Mouse (Mus musculus) neural tube, embryonic 11.5 days (tissue): ENCODE results near the gene Stum. TPM values are rescaled to one million over a fixed set of nuclear protein-coding genes. Genes with fewer than 3 reads are reported as not detected.
A peak's percentile ranks its signal among the peaks of the same experiment; 100 is the strongest.

Source experiments
- ATAC-seq: fragments of 200-750 bp; cut with Nextera tagmentation; 2 replicates; pipeline ENCODE4 v1.8.0; 2017; ENCODE audit warnings: moderate number of reproducible peaks, mild to moderate bottlenecking, moderate TSS enrichment, moderate library complexity; ENCODE audit not compliant: insufficient read depth, low FRiP score, low TSS enrichment
- DNase-seq: peaks from one replicate; pipeline ENCODE4 v3.0.0-alpha.2; 2015; ENCODE audit warnings: low spot score
- H3K27ac ChIP-seq: fragments of 300-500 bp; sonication (generic); 2 replicates; pipeline ENCODE4 v1.5.1; 2014; ENCODE audit warnings: low read depth, mild to moderate bottlenecking, low read length
- H3K27me3 ChIP-seq: fragments of 300-500 bp; sonication (generic); 2 replicates; pipeline ENCODE4 v1.6.1; 2014; ENCODE audit warnings: mild to moderate bottlenecking, low read length, mixed read lengths; ENCODE audit not compliant: control insufficient read depth, insufficient read depth
- H3K36me3 ChIP-seq: fragments of 300-500 bp; sonication (generic); 2 replicates; pipeline ENCODE4 v1.6.1; 2014; ENCODE audit warnings: mild to moderate bottlenecking, low read length, moderate library complexity, mixed read lengths; ENCODE audit not compliant: control insufficient read depth, insufficient read depth
- H3K4me1 ChIP-seq: fragments of 300-500 bp; sonication (generic); 2 replicates; pipeline ENCODE4 v1.6.1; 2014; ENCODE audit warnings: low read length, mixed read lengths; ENCODE audit not compliant: control insufficient read depth, insufficient read depth
- H3K4me2 ChIP-seq: fragments of 300-500 bp; sonication (generic); 2 replicates; pipeline ENCODE4 v1.6.1; 2014; ENCODE audit warnings: low read depth, mild to moderate bottlenecking, moderate library complexity
- H3K4me3 ChIP-seq: fragments of 300-500 bp; sonication (generic); 2 replicates; pipeline ENCODE4 v1.5.1; 2014; ENCODE audit warnings: low read depth, low read length
- H3K9ac ChIP-seq: fragments of 300-500 bp; sonication (generic); 2 replicates; pipeline ENCODE4 v1.6.1; 2014; ENCODE audit warnings: mild to moderate bottlenecking, low read length
- H3K9me3 ChIP-seq: fragments of 300-500 bp; sonication (generic); 2 replicates; pipeline ENCODE4 v1.6.1; 2016; ENCODE audit warnings: low read length; ENCODE audit not compliant: control insufficient read depth
- WGBS: fragments of 180-500 bp; shearing (Covaris S2); extraction: QIAGEN DNeasy Blood & Tissue Kit; methylation state at CpG from one replicate; pipeline ENCODE4 v1.1.7; 2014; 5-methylcytosine and 5-hydroxymethylcytosine counted together
- polyA plus RNA-seq: library from polyadenylated mRNA; unstranded; fragments of >200 nt; fragmentation: Nextera tagmentation; extraction: Ambion mirVana; gene quantifications from 2 replicates; pipeline ENCODE4 v1.2.1, GENCODE M21; 2014

Gene Stum
- polyA plus RNA-seq, 1 experiment from 2014 or later: 2.5 TPM

- no peak overlapping the region for H3K9ac ChIP-seq
- no peak overlapping the region for H3K27ac ChIP-seq
- H3K4me2 ChIP-seq: no peak overlapping the region
- H3K4me3 ChIP-seq: no peak overlapping the region
- no peaks in the 10 kb centered on the region for H3K4me1 ChIP-seq
- no peak; the same call in 1 of the 2 replicates for ATAC-seq
- H3K36me3 ChIP-seq: no peaks in the 10 kb centered on the region
- WGBS: 39% methylated on average over 11 of the region's 11 CpGs
- H3K9me3 ChIP-seq: no peaks in the 10 kb centered on the region
- H3K27me3 ChIP-seq: no peaks in the 10 kb centered on the region
- DNase-seq: peak; percentile 75
Measured at GRCm38 (mm10) chr1:180422076-180422828, 61.1 kb downstream of the Stum start.

- ATAC-seq (no peak), DNase-seq (no peak)
- no peaks in the 10 kb centered on the region for H3K9me3 ChIP-seq
- WGBS: 61% methylated on average over 25 of the region's 25 CpGs
- H3K4me3 ChIP-seq: no peak overlapping the region
- no peak overlapping the region for H3K27ac ChIP-seq
- no peaks in the 10 kb centered on the region for H3K4me1 ChIP-seq
- no peak overlapping the region for H3K9ac ChIP-seq
- no peaks in the 10 kb centered on the region for H3K36me3 ChIP-seq
- no peaks in the 10 kb centered on the region for H3K27me3 ChIP-seq
- H3K4me2 ChIP-seq: no peak overlapping the region
Measured at GRCm38 (mm10) chr1:180421165-180421909, 62.0 kb downstream of the Stum start.

DNA sequence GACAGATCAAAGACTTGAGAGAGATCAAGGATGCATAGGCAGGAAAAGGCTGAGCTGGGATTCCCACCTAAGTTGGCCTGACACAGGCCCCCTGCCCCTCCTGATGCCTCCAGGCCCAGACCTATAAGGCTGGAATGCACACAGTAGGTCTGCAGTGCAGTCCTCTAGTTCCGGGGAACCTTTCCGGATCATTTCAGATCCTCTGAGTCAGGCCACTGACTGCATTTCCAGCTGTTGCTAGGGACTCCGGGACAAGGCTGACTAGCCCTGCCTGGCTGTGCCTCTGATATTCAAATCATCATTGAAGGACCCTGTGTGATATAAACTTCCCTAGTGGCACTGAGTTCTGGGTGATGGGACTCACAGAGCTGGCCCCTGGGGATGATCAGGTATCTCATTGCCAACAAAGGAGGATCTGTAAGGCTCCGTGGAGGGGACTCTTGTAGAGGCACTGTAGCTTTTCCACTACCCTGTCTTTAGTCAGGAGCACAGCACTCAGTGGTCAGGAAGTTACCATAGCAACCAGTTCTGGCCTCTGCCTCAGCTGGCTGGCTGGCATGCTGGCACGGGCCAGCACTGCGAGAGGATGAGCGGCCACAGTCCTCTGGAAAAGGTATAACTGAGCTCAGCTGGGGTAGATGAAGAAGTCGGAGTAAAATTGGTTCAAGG lies 62.7 kb downstream of the Stum start:
- no peaks in the 10 kb centered on the region for H3K36me3 ChIP-seq
- DNase-seq: peak; percentile 46
- ATAC-seq: peak; percentile 53; the same call in 1 of the 2 replicates
- H3K9ac ChIP-seq: no peak overlapping the region
- no peaks in the 10 kb centered on the region for H3K27me3 ChIP-seq
- H3K4me3 ChIP-seq: no peak overlapping the region
- H3K4me1 ChIP-seq: no peaks in the 10 kb centered on the region
- no peak overlapping the region for H3K4me2 ChIP-seq
- H3K9me3 ChIP-seq: no peaks in the 10 kb centered on the region
- WGBS: 32% methylated on average over 8 of the region's 8 CpGs
- H3K27ac ChIP-seq: no peak overlapping the region

- H3K4me3 ChIP-seq: no peak overlapping the region
- ATAC-seq (no peak), DNase-seq (no peak)
- no peak overlapping the region for H3K9ac ChIP-seq
- H3K36me3 ChIP-seq: no peaks in the 10 kb centered on the region
- 85% methylated on average over 2 of the region's 2 CpGs for WGBS
- H3K27ac ChIP-seq: no peak overlapping the region
- no peaks in the 10 kb centered on the region for H3K9me3 ChIP-seq
- H3K4me2 ChIP-seq: no peak overlapping the region
- H3K27me3 ChIP-seq: no peaks in the 10 kb centered on the region
- H3K4me1 ChIP-seq: no peaks in the 10 kb centered on the region
Measured at GRCm38 (mm10) chr1:180419059-180419458, 64.2 kb downstream of the Stum start.

DNA sequence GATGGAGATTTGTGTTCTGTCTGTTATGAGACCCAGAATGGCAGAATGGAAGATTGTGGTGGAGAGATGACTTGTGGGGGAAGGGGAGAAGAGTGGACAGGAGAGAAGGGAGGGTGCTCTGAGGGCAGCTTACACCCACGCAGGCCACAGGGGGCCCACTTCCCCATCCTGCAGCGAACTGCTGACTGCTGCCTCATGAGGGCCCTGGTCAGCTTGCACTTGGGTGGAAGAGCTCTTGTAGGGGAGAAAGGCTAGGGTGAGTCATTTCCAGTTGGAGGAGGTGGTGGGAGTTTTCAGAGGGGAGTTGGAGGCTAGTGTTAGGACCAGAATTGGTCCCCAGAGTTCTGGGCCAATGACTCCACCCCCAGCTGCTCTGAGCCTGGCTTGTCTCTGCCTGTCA lies 66.2 kb downstream of the Stum start:
- WGBS: 69% methylated on average over 2 of the region's 2 CpGs
- H3K9me3 ChIP-seq: no peaks in the 10 kb centered on the region
- DNase-seq: no peak
- no peak overlapping the region for H3K27ac ChIP-seq
- H3K27me3 ChIP-seq: no peaks in the 10 kb centered on the region
- H3K36me3 ChIP-seq: no peaks in the 10 kb centered on the region
- no peak overlapping the region for H3K9ac ChIP-seq
- H3K4me3 ChIP-seq: no peak overlapping the region
- H3K4me1 ChIP-seq: no peaks in the 10 kb centered on the region
- no peak overlapping the region for H3K4me2 ChIP-seq
- no peak for ATAC-seq

DNA sequence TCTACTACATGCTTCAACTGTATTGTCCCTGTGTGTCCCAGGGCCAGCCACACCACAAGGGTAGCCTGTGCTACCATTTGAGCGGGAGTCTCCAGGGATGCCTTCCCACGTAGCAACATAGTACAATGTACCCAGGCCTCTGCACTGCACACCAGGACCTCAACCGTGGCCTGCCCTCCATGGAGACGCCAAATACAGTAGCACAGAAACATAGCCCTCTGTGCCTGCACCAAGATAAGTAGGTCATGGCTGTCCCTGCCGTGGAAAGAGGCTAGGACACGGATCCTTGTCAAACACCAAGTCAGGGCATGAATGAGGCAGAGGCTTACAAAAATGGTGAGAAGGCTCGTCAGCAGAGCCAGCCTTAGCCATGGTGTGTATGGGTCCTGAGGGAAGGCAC lies 67.5 kb downstream of the Stum start:
- Histone ChIP-seq H3K9me3 (no peaks in the 10 kb centered on the region), H3K36me3 (no peaks in the 10 kb centered on the region), H3K4me3 (no peak overlapping the region), H3K4me1 (no peaks in the 10 kb centered on the region), H3K4me2 (no peak overlapping the region), H3K9ac (no peak overlapping the region), H3K27ac (no peak overlapping the region), H3K27me3 (no peaks in the 10 kb centered on the region)
- DNase-seq: no peak
- WGBS: 91% methylated on average over 7 of the region's 7 CpGs
- ATAC-seq: no peak

GRCm38 (mm10) chr1:180415064-180415463 lies 68.2 kb downstream of the Stum start:
- Histone ChIP-seq H3K27ac (no peak overlapping the region), H3K4me2 (no peak overlapping the region), H3K36me3 (no peaks in the 10 kb centered on the region), H3K27me3 (no peaks in the 10 kb centered on the region), H3K9ac (no peak overlapping the region), H3K4me3 (no peak overlapping the region), H3K9me3 (no peaks in the 10 kb centered on the region), H3K4me1 (no peaks in the 10 kb centered on the region)
- 64% methylated on average over 4 of the region's 4 CpGs for WGBS
- ATAC-seq (no peak), DNase-seq (no peak)

- Histone ChIP-seq H3K9me3 (no peaks in the 10 kb centered on the region), H3K4me2 (no peak overlapping the region), H3K9ac (no peak overlapping the region), H3K4me1 (peaks cover 4% of the 10 kb centered on the region; the same call in 1 of the 2 replicates), H3K36me3 (no peaks in the 10 kb centered on the region), H3K27me3 (no peaks in the 10 kb centered on the region), H3K4me3 (no peak overlapping the region), H3K27ac (no peak overlapping the region)
- DNase-seq (no peak), ATAC-seq (no peak)
- 79% methylated on average over 7 of the region's 7 CpGs for WGBS
Measured at GRCm38 (mm10) chr1:180410306-180410705, 73.0 kb downstream of the Stum start.
